Mouse (Mus musculus): ENCODE results near the gene Cyp3a13.

GRCm38 (mm10) chr5:137897812-137898211, 23.6 kb downstream of the Cyp3a13 start:
- no peak for TF ChIP-seq CTCF (IDR thresholded peaks at IDR 0.05; ENCODE audit: low read depth)
- no peak for TF ChIP-seq EP300 (IDR thresholded peaks at IDR 0.05; ENCODE audit: low read depth)
